Mouse (Mus musculus) lung, embryonic 16.5 days (tissue): ENCODE results near the gene Tgoln1. TPM values are rescaled to one million over a fixed set of nuclear protein-coding genes. Genes with fewer than 3 reads are reported as not detected.

Source experiments
- ATAC-seq: fragments of 200-750 bp; cut with Nextera tagmentation; 2 replicates; pipeline ENCODE4 v1.8.0; 2017; ENCODE audit warnings: low read depth, mild to moderate bottlenecking, moderate library complexity
- H3K27ac ChIP-seq: fragments of 300-500 bp; sonication (generic); 2 replicates; pipeline ENCODE4 v1.5.1; 2014; ENCODE audit warnings: mild to moderate bottlenecking, control low read depth, low read length
- H3K27me3 ChIP-seq: fragments of 300-500 bp; sonication (generic); 2 replicates; pipeline ENCODE4 v1.6.1; 2014; ENCODE audit warnings: low read depth, low read length, mixed read lengths; ENCODE audit not compliant: control insufficient read depth, insufficient read depth
- H3K36me3 ChIP-seq: fragments of 300-500 bp; sonication (generic); 2 replicates; pipeline ENCODE4 v1.6.1; 2014; ENCODE audit warnings: low read length; ENCODE audit not compliant: control insufficient read depth, insufficient read depth
- H3K4me1 ChIP-seq: fragments of 300-500 bp; sonication (generic); replicated peaks from 2 replicates; pipeline ENCODE4 v1.6.1; 2014; ENCODE audit warnings: low read length, mixed read lengths; ENCODE audit not compliant: control insufficient read depth, insufficient read depth
- H3K4me2 ChIP-seq: fragments of 300-500 bp; sonication (generic); 2 replicates; pipeline ENCODE4 v1.6.1; 2014; ENCODE audit warnings: low read depth, low read length, control low read depth
- H3K4me3 ChIP-seq: fragments of 300-500 bp; sonication (generic); 2 replicates; pipeline ENCODE4 v1.5.1; 2014; ENCODE audit warnings: mild to moderate bottlenecking, low read length, control low read depth
- H3K9ac ChIP-seq: fragments of 300-500 bp; sonication (generic); 2 replicates; pipeline ENCODE4 v1.6.1; 2014; ENCODE audit warnings: low read length, control low read depth
- H3K9me3 ChIP-seq: fragments of 300-500 bp; sonication (generic); 2 replicates; pipeline ENCODE4 v1.6.1; 2016; ENCODE audit warnings: low read length; ENCODE audit not compliant: control insufficient read depth
- WGBS: fragments of 180-500 bp; shearing (Covaris S2); extraction: QIAGEN DNeasy Blood & Tissue Kit; methylation state at CpG from one replicate; pipeline ENCODE4 v1.1.7; 2014; 5-methylcytosine and 5-hydroxymethylcytosine counted together
- polyA plus RNA-seq: library from polyadenylated mRNA; unstranded; fragments of >200 nt; fragmentation: Nextera tagmentation; extraction: Ambion mirVana; gene quantifications from 2 replicates; pipeline ENCODE4 v1.2.1, GENCODE M21; 2015

The Tgoln1 gene
- polyA plus RNA-seq, 1 experiment from 2014 or later, result 45.6 TPM

DNA sequence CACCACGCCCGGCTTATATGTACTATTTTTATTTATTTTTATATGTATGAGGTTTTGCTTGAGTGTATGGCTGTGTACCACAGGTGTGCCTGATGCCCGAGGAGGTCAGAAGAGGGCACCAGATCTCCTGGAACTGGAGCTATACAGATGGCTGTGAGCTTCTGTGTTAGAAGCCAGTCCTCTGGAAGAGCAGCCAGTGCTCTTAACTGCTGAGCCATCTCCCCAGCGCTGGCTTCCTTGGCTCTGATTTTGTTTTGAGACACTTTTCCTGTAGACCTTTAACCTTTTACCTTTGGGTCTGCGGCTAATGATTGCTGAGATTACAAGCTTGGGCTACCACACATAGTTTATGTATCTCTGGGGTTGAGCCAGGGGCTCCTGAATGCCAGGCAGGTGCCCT is 49.3 kb downstream of the Tgoln1 start:
- Histone ChIP-seq H3K9me3 (no peaks in the 10 kb centered on the region), H3K36me3 (peaks cover 3% of the 10 kb centered on the region; the same call in 1 of the 2 replicates), H3K4me3 (no peak overlapping the region), H3K9ac (no peak overlapping the region), H3K4me2 (no peak overlapping the region), H3K27me3 (no peaks in the 10 kb centered on the region), H3K4me1 (no peaks in the 10 kb centered on the region), H3K27ac (no peak overlapping the region)
- ATAC-seq, result no peak
- 81% methylated on average over 5 of the region's 5 CpGs for WGBS

DNA sequence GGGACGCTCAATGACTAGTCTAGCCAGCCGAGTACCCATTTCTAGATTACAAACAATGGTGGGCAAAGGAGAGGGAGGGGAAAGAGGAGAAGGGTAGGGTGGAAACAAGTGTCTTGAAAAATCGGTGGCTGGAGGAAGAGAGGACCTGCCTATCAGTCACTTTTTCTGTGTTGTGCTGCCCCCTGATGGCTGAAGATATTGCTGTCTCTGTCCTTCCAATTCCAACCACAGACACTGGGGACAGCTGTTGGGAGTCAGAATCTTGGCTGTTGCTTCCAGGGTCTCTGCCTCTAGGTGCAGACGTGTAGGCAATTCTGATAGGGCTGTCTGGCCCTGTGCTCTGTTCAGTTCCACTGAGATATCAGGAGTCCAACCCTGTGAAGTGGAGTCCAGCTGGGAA is 50.8 kb downstream of the Tgoln1 start:
- ATAC-seq, result peak; percentile 87
- Histone ChIP-seq H3K27me3 (no peaks in the 10 kb centered on the region), H3K9me3 (no peaks in the 10 kb centered on the region), H3K4me2 (no peak overlapping the region), H3K36me3 (peaks cover 3% of the 10 kb centered on the region; the same call in 1 of the 2 replicates), H3K9ac (no peak overlapping the region), H3K4me3 (no peak overlapping the region), H3K4me1 (no peaks in the 10 kb centered on the region), H3K27ac (no peak overlapping the region)
- WGBS, result 4% methylated on average over 4 of the region's 4 CpGs

DNA sequence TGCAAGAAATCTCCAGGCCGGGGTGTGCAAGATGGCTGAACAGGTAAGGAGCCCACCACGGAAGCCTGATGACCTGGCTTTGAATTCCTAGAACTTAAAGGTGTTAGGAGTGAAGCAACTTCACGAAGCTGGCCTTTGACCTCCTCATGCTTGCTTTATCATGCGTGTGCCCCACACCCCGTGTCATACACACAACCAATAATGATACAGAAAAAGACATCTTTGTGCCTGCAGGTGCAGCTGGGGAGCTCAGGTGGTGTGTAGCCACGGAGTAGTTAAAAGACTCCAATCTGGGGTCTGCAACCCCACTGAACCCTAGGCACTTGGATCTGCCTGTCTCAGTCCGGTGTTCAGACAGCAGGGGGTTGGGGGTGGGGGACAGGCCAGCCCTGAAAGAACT is 51.3 kb downstream of the Tgoln1 start:
- ATAC-seq, result no peak
- H3K4me2 ChIP-seq, result no peak overlapping the region

DNA sequence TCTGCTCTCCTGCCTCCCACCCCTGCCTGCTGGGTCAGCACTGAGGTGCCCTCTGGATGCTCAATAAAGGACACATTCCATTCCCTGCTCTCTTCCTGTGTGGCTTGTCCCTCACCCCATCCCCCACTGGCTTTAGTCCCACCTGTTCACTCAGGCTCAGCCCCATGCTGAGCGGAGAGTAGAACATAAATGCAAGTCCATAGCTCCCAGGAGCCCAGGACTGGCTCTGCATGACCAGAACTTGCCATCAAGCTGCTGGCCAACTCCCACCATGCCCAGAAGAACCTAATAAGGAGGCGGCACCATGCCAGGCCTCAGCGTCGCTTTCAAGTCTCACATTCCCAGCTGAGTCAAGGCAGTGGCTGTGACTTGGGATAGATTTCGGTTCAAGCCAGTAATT is 53.9 kb downstream of the Tgoln1 start:
- Histone ChIP-seq H3K9ac (peak overlapping the region; percentile 1; the same call in 1 of the 2 replicates), H3K27me3 (no peaks in the 10 kb centered on the region), H3K9me3 (no peaks in the 10 kb centered on the region), H3K36me3 (no peaks in the 10 kb centered on the region; the same call in 1 of the 2 replicates), H3K4me2 (no peak overlapping the region), H3K4me1 (no peaks in the 10 kb centered on the region), H3K27ac (no peak overlapping the region), H3K4me3 (no peak overlapping the region)
- 68% methylated on average over 5 of the region's 5 CpGs for WGBS
- no peak for ATAC-seq

More for the DNA sequence above, 51.3 kb downstream of the Tgoln1 start:
- Histone ChIP-seq H3K4me1 (no peaks in the 10 kb centered on the region), H3K27ac (no peak overlapping the region), H3K4me3 (no peak overlapping the region), H3K9ac (no peak overlapping the region), H3K36me3 (peaks cover 3% of the 10 kb centered on the region; the same call in 1 of the 2 replicates), H3K27me3 (no peaks in the 10 kb centered on the region), H3K9me3 (no peaks in the 10 kb centered on the region)
- 60% methylated on average over 7 of the region's 7 CpGs for WGBS

DNA sequence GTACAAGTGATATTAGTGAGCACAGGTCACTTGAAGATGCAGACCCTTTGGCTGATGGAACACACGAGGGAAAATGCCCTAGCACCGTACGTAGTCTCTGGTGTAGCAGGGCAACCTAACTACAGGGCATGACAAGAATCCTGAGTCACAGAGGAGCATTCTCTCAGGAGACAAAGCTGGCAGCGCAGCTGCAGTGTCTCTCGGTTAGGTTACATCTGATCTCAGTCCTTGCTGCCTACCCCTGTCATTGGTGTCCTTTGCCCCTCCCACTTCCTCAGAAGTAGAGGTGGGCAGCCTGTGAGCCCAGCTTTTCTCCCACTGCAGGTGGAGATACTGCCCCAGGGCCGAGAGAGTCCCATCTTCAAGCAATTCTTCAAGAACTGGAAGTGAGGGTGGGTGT is 54.3 kb downstream of the Tgoln1 start:
- no peaks in the 10 kb centered on the region; the same call in 1 of the 2 replicates for H3K36me3 ChIP-seq
- ATAC-seq, result no peak
- peak overlapping the region; percentile 1; the same call in 1 of the 2 replicates for H3K9ac ChIP-seq
- no peak overlapping the region for H3K4me3 ChIP-seq
- H3K4me1 ChIP-seq, result no peaks in the 10 kb centered on the region
- no peaks in the 10 kb centered on the region for H3K27me3 ChIP-seq
- H3K9me3 ChIP-seq, result no peaks in the 10 kb centered on the region
- H3K27ac ChIP-seq, result no peak overlapping the region
- no peak overlapping the region for H3K4me2 ChIP-seq
- WGBS, result 50% methylated on average over 6 of the region's 6 CpGs

GRCm38 (mm10) chr6:72560801-72561200 is 56.0 kb downstream of the Tgoln1 start:
- H3K27me3 ChIP-seq, result no peaks in the 10 kb centered on the region
- no peak overlapping the region for H3K27ac ChIP-seq
- ATAC-seq, result no peak

More at GRCm38 (mm10) chr6:72560801-72561200, 56.0 kb downstream of the Tgoln1 start:
- WGBS, result 57% methylated on average over 8 of the region's 8 CpGs
- Histone ChIP-seq H3K4me1 (no peaks in the 10 kb centered on the region), H3K4me2 (no peak overlapping the region), H3K9ac (no peak overlapping the region), H3K36me3 (no peaks in the 10 kb centered on the region), H3K9me3 (no peaks in the 10 kb centered on the region), H3K4me3 (no peak overlapping the region)

Other genes starting within 250 kb of the Tgoln1 start
- 43.0 and 46.3 TPM in 2 replicates for gene Vamp5, start 236.5 kb downstream of the Tgoln1 start, polyA plus RNA-seq
- 217 and 246 TPM in 2 replicates for gene Vamp8, start 226.3 kb downstream of the Tgoln1 start, polyA plus RNA-seq
- gene Ggcx, start 202.7 kb downstream of the Tgoln1 start, polyA plus RNA-seq, result 38.7 and 42.6 TPM in 2 replicates
- 336 and 340 TPM in 2 replicates for gene Mat2a, start 177.4 kb downstream of the Tgoln1 start, polyA plus RNA-seq
- not detected in 2 replicates for gene Sh2d6, start 95.3 kb downstream of the Tgoln1 start, polyA plus RNA-seq
- 75.8 and 82.9 TPM in 2 replicates for gene Capg, start 72.6 kb downstream of the Tgoln1 start, polyA plus RNA-seq
- 17.5 and 20.0 TPM in 2 replicates for gene Elmod3, start 18.6 kb downstream of the Tgoln1 start, polyA plus RNA-seq
- gene Retsat, start 18.5 kb downstream of the Tgoln1 start, polyA plus RNA-seq, result 18.6 and 20.1 TPM in 2 replicates
- 29.2 and 31.9 TPM in 2 replicates for gene Tcf7l1, start 172.3 kb upstream of the Tgoln1 start, polyA plus RNA-seq